Mouse (Mus musculus): ENCODE data around the gene Olfr56. TPM values are rescaled to one million over a fixed set of nuclear protein-coding genes. Genes with fewer than 3 reads are reported as not detected.
A peak's percentile ranks its signal among the peaks of the same experiment; 100 is the strongest.
"Not testable (repeated sequence)": the region's sequence is repeated elsewhere in the genome, so short reads cannot be mapped to it uniquely, and the experiment has no call there.

The Olfr56 gene
- total RNA-seq, 2 experiments from 2014 or later, result 0.14 to 0.17 TPM

DNA sequence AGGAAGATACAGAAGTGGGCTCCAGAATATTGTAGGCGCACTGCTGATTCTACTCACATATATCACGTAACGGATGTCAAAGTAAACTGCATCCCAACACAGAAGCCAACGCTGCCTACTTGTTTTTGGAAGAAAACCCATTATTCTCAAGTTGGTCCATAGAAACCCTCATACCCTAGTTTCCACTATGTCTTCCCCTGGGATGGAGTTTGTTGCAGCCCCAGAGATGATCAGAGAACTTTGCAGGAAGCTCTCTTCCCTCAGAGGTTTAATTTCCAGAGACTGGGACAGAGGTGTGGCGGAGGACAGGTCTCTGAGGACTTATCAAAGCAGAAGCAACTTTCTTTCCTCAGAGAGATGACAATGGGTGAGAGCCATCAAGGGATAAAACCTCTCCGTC is 163.3 kb downstream of the Olfr56 start, which contains the start of gene Olfr1395:
Olfr1395 (plus strand) TSS at position 301 of the 400 bp plus-strand sequence.
- no peak for DNase-seq
- intact Hi-C loops (cut with DNase I), result no loop called here

DNA sequence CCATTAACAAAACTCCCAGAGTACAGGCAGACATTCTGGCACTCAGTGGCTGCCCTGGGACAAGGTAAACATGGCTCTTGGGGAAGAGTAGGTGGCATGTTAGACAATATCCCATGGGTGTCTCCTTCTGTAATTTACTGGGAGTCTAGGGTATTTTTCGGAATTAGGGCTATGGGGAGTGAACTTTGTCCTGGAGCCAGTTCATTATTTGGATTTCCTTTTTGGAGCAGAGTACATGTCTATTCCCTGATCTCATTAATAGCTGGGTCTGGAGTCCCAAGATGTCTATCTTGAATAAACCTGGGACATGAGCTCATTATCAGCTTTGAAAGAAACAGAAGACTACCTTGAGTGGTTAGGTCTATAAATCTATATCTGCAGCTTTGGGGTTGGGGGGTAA is 175.4 kb downstream of the Olfr56 start, which contains the start of gene Olfr1394:
Olfr1394 (plus strand) TSS at position 301 of the 400 bp plus-strand sequence.
- no peak for DNase-seq
- intact Hi-C loops (cut with DNase I), result no loop called here

GRCm38 (mm10) chr11:49156821-49157814 is 178.4 kb downstream of the Olfr56 start:
- DNase-seq, result no peak
- intact Hi-C loops (cut with DNase I), result no loop called here

- intact Hi-C loops (cut with DNase I), result no loop called here
- no peak for DNase-seq
These were observed 190.3 kb downstream of the Olfr56 start for GRCm38 (mm10) chr11:49168839-49169611.

GRCm38 (mm10) chr11:49170576-49170975 is 191.9 kb downstream of the Olfr56 start:
- intact Hi-C loops (cut with DNase I), result no loop called here
- no peak for DNase-seq

DNA sequence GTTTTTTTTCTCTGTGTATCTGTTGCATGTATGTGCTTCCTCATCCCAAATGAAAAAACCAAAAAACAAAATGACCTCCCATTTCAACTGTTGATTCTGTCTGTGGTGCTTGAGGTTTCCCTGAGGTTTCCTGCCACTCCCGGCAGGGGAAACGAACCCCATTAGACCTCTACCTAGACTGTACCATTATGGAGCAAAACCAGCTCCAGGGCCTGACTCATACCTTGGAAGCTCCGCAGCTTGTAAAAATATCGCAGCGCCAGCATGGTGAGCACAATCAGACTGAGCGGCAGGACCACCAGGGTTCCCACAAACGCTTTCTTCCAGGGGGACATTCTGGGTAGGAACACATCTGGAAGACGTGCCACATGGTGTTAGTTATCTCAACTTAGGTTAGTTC is 196.7 kb downstream of the Olfr56 start:
- intact Hi-C loops (cut with DNase I), result no loop called here
- no peak for DNase-seq

DNA sequence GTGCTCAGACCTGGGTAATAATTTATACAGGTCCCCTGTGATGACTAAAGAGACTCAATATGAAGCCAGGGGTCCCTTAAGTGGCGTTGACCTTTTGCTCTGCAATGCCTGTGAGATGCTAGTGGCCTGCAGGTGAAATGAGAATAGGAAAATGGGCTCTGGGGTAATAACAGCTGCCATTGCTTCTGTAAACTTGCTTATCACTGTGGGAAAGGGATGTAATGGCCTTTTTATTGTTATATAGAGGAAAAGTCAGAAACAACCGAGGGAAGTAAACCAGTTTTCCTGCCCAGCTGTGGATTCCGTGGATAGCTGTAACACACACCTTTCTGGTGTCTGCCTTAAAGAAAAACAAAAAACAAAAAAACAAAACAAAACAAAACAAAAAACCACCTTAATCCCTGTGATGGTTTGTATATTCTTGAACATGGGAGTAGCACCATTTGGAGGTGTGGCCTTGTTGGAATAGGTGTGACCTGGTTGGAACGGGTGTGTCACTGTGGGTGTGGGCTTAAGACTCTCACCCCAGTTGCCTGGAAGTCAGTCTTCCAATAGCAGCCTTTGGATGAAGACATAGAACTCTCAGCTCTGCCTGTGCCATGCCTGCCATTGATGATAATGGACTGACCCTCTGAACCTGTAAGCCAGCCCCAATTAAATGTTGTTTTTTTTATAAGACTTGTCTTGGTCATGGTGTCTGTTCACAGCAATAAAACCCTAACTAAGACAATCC is 197.5 kb downstream of the Olfr56 start:
- DNase-seq, result not testable (repeated sequence)

DNA sequence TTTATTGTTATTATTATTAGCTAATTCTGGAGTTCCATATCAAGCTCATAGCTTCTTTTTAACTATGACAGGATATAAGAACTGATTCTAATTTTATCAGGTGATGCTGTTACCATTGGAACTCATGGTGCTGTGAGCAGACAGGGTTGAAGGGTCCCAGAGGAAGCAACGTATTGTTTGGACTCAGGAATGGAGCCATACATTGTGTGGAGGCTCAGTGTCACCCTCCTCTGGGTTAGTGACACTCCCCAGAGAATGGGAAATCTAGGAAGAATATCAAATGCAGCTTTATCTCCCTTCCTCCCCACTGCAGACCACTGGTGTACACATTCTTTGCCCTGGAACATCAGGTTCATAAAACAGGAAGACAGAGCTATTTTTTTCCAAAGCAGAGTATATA is 204.5 kb downstream of the Olfr56 start:
- peak in 1 of 2 experiments; percentile 16 for DNase-seq
- intact Hi-C loops (cut with DNase I), result no loop called here

More for the DNA sequence above, 197.5 kb downstream of the Olfr56 start:
- intact Hi-C loops (cut with DNase I), result not testable (repeated sequence)

Other genes with a start within 250 kb of the Olfr56 start
- 100 to 1,000 TPM; 530 to 563 TPM for gene Rack1, start 178.6 kb upstream of the Olfr56 start, total RNA-seq (2021)
- gene Trim41, start 161.5 kb upstream of the Olfr56 start, total RNA-seq (2021), result 10 to 100 TPM; 27.9 to 30.1 TPM
- 10 to 100 TPM; 10.1 to 12.8 TPM for gene Trim7, start 152.7 kb upstream of the Olfr56 start, total RNA-seq (2021)
- 1 to 10 TPM; 2.9 to 5.0 TPM for gene Gm12184, start 152.2 kb upstream of the Olfr56 start, total RNA-seq (2021)
- gene Irgm1, start 107.2 kb upstream of the Olfr56 start, total RNA-seq (2021), result 1 to 10 TPM; 6.5 to 9.5 TPM
- under 1 TPM; 0.50 to 0.65 TPM for gene Gm5431, start 76.7 kb upstream of the Olfr56 start, total RNA-seq (2021)
- 1 to 10 TPM; 2.4 to 3.6 TPM for gene Psme2b, start 32.7 kb upstream of the Olfr56 start, total RNA-seq (2021)
- gene 9930111J21Rik1, start 509 bp downstream of the Olfr56 start, total RNA-seq (2021), result 1 to 10 TPM; 3.4 to 4.7 TPM
- gene Gm12185, start 13.3 kb downstream of the Olfr56 start, total RNA-seq (2021), result under 1 TPM; 0.17 to 0.45 TPM
- under 1 TPM; 0.53 to 0.55 TPM for gene Tgtp1, start 15.3 kb downstream of the Olfr56 start, total RNA-seq (2021)
- gene 9930111J21Rik2, start 72.4 kb downstream of the Olfr56 start, total RNA-seq (2021), result 1 to 10 TPM; 6.8 to 7.3 TPM
- not detected for gene Tgtp2, start 85.3 kb downstream of the Olfr56 start, total RNA-seq (2021)
- gene Ifi47, start 97.7 kb downstream of the Olfr56 start, total RNA-seq (2021), result 1 to 10 TPM; 1.7 to 2.2 TPM
- 1 to 10 TPM; 1.1 to 1.5 TPM for gene Olfr1396, start 136.0 kb downstream of the Olfr56 start, total RNA-seq (2021)
- not detected for gene Olfr1395, start 163.4 kb downstream of the Olfr56 start, total RNA-seq (2021)
- gene Olfr1394, start 175.5 kb downstream of the Olfr56 start, total RNA-seq (2021), result not detected
- gene Btnl9, start 208.3 kb downstream of the Olfr56 start, total RNA-seq (2021), result 10 to 100 TPM; 59.3 to 60.3 TPM
- 10 to 100 TPM; 30.0 to 39.8 TPM for gene Zfp62, start 224.4 kb downstream of the Olfr56 start, total RNA-seq (2021)